Mouse (Mus musculus) kidney, postnatal 10 days (tissue): ENCODE measurements around the gene Hsd11b1.
"Not testable (repeated sequence)": the region's sequence is repeated elsewhere in the genome, so short reads cannot be mapped to it uniquely, and the experiment has no call there.

Experiments
- DNase-seq: peaks from one replicate; pipeline ENCODE4 v3.0.0; 2021; ENCODE audit warnings: mixed read lengths

The Hsd11b1 gene

DNA sequence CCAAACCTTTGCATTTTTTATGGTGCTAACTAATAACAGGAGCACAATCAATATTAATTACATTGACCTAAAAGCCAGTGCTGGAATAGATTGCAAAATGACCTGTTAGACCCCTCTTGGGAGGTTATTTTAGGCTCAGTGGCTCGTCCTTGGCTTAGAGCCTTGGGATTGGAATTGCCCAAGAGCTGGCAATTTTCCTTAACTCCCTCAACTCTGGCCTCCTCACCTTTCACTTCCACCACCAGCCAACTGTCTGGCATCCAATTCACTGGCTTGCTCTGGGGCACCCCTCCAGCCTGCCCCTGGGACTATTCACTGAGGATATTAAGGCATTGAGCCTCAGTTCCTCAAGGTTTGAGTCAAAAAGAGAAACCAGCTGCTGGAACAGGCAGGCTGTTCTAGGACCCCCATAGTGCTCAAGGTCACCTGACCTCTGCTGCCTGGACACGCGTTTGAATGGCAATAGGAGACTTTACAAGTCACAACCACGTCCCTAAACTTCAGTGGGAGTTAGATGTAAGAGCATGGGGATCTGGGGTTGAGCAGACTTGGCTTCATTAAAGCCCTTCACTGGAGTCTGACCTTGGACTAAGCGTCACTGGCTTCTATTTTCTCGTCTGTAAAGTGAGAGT lies 14.7 kb upstream of the Hsd11b1 start:
- DNase-seq: no peak

DNA sequence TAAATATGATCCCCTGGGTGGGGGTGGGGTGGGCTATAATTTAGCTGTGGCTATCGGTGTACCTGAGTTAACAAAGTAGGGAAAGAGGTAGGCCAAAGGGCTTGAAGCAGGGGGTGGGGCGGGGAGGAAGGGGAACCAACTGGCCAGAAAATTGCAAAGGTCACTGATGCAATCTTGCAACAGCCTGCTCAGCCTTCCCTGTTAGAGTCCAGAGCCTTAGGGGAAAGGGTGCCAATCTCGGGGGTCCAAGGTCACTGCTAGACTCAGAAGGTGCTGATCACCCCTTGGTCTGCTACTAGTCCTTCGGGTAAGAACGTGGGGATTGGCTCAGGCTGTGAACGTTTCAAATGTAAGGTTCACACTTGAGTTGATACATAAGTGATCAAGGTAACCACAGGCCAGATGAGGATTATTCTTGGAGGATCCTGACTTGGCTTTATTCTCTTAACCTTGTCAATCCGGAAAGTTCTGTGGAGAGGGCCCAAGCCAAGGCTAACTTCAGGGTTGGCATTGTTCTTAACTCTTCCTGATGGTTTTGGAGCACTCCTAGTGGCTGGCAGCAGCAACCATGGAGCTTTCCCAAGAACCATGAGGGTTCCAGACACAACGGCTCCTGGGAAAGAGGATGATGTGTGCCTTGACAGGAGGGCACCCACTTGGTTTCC lies 10.7 kb upstream of the Hsd11b1 start:
- DNase-seq: peak; percentile 30

DNA sequence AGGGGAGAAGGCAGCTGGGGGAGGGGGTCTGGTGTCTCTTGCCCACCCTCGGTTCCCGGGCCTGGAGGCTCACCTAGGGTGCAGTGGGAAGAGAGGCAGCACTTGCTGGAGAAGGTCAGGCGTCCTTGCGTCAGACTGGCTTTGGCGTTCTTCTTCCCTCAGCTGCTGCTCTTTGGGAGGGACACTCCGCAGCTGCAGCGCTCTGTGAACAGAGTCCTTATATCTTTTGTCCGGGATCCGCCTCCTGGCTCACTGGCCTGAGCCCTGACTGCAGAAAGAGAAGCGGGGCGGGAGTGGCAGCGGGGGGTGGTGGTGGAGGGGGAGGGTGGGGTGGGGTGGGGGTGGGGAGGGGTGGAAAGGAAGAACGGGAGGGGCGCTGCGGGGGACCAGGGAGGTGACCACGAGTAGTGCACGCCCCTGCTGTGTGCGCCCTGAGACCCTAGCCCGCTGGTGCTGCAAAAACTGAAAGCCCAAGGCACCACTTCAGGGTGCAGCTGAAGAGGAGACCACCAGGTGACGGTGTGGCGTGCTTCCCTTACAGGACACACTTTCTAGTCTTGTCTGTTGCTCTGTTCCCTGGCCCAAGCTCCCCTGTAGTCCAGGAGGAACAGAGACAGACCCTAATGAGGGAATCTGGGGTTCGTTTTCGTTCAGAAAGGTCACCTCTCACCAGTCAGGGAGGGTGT lies 9.2 kb upstream of the Hsd11b1 start, which contains the start of gene G0s2:
TSS of gene G0s2 (minus strand) at position 302 of the 686 bp plus-strand sequence.
- peak; percentile 89 for DNase-seq

DNA sequence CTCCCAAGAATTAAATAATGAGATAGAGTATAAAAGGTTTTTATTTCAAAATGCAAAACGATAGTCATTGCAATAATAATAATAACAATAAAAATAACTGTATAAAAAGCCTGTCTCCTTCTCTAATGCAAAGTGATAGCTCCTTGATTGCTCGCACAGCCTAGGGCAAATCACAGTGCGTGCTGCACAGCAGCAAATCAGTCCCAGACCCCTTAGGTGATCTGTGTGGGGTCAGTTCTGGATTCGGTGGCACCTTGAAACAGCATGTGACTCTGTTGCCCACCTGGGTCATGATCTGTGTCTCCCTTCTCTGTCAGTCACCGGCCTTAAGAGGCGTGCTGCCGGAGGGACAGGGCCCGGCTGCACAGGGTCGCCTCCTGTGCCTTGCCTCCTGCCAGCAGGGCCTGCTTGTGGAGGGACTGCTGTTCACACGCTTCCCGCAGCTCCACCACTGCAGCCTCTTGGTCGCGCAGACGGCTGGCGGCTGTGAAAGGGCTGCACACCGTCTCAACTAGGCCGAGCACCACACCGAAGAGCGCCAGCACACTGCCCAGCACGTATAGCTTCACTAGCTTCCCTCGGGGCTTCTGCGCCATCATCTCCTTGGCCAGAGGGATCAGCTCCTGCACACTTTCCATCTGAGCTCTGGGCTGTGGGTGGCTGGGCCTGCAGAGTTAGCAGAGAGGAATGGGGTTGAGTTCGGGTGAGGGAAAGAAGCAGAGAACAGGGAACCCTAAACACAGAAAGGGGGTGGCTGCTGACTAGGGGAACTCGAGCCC lies 8.5 kb upstream of the Hsd11b1 start:
- DNase-seq: peak; percentile 59

DNA sequence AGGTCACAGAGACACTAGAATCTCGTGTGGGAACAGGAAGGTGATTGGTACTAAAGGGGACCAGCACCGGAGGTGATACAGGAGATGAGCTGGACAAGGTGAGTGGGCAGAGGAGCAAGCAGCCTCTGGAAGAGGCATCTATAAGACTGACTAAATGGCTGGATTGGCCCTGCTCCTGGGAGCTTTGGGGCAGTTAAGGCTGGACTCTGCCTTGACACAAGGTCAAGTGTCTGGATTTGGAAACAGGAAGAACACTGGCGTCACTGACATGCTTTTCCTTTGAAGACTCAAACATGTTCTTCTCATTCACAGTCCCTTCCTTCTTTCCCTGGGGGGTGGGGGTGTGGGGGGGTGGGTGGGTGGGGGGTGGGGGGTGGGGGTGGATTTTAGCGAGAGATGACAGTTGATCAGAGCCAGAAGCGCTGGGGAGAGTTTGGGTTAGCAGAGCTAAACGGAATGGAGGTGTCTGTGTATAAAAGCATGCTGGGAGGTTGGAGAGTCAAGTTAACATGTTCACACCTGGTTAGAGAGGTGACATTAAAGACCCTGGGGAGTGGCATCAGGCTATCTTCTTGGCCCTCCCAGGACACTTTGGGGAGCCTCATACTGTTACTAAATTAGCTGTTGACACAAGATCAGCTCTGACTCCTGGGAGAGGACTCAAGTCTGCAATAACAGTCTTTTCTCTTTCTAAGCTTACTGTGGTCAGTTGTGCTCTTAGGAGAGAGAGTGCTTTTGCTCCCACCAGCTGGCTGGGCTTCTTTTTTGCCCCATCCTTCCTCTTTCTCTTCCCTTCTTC lies 7.3 kb upstream of the Hsd11b1 start:
- DNase-seq: peak; percentile 37

DNA sequence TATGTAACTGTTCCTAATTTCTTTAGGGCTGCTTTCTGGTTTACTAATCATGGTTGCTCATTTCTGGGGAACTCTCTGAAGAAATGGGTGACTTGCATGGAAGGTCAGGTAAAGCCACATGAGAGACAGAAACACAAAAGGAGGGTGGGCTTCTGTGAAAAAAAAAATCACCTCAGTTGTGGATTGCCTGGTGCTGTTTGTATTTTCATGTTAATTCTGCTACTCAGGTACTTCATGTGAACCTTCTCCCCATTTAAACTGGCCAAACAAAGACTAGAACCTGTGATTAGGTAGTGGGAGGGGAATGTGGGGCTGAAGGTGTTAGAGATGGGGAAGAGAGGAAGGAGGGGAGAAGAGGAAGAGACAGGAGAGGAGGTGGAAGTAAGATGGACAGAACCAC lies 1.9 kb upstream of the Hsd11b1 start:
- no peak for DNase-seq

DNA sequence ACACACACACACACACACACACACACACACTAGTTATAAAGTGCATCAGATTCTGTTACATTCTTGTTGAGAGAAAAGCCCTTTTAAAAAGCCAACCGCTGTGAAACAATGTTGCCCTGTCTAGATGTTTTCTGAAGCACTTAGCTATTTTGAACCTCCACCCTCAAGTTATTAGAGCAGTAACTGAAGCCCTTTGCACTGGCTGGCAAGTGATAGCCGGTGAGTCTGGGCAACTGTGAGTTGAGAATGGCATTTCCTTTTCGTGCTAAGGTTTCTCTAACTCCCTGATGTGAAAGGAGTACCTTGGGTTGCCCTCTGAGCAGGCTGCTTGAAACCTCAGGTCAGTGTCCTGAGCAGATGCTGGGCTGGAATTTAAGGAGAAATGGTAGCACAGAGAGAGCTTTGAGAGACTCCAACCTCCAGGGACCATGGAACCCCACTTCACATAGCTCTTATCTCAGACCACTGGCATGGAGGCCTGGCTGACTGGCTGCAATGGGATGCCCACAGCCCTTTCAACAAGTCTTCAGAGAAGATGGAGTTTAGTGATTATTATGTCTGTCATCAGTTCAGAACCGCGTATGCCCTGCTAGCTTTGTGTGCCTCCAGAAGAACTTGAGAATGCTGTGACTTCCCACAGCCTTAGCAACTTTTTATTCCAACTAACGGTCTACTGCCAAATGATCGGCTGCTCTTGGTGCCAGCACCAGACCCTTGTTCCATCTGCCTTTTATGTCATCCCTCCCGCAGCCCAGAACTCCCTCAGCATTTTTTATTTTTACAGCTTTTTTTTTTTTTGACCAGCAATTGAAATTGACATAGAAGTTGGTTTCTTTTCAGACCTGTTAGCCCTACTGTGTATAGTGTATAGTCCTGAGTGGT lies 608 bp downstream of the Hsd11b1 start:
- DNase-seq: no peak

DNA sequence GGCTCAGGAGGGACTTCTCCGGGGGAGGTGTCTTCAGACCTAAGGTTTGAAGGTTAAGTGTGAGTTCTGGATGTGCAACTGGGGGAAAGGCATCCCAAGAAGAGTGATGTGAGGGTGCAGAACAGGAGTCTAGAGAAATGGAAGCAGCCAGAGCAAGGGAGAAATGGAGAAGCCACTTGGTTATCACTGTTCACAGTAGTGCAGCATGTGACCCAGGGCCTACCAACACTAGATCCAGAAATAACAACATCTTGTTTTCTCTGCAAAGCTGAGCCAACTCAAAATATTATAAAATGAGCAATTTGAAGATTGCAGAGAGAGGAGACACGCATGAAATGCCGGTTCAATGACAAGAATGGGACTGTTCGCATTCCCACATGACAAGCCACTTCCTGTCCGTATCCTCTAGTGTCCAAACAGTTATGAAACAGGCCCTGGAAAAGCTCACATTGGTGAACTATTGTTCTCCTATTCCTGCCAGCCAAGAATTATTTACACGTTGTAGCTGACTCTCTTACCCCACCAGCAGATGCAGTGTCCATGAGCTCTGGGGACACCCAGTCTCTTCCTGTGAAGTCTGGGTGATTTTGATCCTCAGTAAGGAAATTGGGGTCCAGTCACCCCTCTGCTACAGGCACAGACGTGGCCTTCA lies 1.9 kb downstream of the Hsd11b1 start:
- peak; percentile 53 for DNase-seq

DNA sequence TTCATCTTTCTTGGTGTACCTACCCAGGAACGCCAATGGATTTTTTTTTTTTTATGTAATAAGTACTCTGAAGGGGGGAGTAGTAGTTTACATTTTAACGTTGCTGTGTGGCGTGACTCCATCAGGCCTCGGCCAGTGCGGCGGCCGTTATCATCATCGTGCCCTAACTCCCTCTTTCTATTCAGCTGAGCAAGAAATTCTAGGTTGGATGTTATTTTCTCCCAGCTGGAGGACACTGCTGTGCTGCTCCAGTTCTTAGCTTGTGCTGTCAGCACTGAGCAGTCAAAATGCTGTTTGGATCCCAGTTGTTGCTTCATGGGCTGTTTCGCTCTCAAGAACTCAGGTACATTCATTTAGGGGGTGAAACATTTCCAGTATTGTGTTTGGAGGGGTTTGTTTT lies 4.3 kb downstream of the Hsd11b1 start:
- DNase-seq: no peak

DNA sequence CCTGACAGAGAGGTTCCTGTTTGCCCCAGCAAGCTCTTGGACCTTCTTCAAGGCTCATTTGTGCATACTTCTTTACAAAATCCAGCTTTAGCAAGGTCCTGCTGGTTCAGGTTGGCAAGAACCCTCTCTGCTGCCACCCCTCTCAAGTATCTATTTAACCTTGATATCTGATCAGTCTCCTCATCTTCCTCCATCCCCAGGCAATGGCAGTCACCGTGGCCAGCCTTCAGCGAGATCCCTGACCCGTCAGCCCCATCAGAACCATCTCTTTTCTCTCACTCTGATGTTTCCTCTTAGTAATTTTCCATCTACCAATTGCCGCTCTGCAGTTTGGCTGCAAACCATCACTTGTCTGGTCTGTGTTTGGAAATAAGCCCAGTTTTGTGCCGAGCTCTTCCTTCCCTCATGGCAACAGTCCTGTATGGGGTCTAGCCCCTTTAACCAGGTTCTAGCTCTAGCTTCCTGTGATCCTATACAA lies 7.2 kb downstream of the Hsd11b1 start:
- DNase-seq: no peak

DNA sequence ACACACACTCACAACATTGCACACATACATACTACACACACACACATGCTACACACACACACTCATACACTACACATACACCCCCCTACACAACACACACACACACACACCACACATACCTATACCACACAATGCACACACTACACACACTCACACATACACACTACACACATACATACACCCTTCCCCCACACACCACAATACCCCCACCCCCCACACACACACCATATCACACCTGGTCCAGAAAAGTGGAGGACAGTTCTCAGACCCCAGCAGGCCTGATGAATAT lies 7.6 kb downstream of the Hsd11b1 start:
- no peak for DNase-seq

DNA sequence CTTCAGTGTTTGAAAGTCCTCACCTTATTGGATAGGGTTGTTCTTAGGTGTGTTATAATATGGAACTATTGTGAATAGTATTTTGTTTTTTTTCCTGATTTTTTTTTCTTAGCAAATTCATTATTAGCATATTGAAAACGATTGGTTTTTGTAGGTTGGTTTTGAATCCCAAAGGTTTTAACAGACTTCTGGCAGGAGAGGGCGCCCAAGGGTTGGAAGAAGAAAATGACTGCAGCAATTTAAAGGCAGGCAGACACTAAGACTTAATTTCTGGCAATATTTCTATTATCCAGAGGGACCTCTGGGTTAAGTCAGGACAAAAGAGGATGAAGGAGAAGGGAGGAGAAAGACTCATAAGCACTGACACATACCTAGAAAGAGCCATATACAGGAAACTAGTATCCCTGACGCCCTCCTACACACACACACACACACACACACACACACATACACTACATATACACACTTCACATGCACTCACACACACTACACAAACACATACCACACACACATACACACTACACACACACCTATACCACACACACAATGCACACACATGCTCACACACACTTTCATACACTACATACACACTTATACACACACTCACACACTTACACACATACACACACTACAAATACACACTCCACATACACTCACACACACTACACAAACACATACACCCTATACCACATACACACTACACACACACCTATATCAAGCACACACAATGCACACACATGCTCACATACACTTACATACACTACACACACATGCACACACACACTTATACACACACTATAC lies 8.2 kb downstream of the Hsd11b1 start:
- peak; percentile 90 for DNase-seq

DNA sequence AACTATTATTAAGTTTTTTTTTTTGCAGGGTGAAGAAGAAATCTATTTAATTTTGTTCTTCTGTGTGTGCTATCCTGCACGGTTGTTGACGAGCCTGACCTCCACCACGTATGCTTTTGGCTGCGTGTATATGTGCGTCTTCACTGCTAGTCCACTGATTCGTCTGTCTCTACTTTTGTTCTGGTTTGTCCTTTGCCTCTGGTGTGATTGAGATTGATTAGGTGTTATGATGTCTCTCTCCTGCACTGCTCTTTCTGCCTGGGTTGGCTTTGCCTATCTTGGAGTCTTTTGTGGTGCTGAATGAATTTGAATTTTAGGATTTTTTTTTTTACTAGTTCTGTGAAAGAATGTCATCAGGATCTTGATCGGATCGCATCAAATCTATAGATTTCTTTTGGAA lies 8.8 kb downstream of the Hsd11b1 start:
- no peak for DNase-seq

DNA sequence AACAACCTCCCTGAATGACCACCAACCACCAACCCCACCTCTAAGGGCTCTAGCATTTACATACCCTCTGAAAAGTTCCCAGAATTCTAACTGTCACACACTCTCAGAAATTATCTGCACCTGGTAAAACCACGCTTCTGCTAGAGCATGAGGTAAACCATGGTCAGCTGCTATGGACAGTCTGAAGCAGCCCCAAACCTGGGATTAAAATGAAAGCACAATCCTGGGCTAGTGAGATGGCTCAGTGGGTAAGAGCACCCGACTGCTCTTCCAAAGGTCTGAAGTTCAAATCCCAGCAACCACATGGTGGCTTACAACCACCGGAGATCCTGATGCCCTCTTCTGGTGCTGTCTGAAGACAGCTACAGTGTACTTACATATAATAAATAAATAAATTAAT lies 10.0 kb downstream of the Hsd11b1 start:
- DNase-seq: not testable (repeated sequence)

DNA sequence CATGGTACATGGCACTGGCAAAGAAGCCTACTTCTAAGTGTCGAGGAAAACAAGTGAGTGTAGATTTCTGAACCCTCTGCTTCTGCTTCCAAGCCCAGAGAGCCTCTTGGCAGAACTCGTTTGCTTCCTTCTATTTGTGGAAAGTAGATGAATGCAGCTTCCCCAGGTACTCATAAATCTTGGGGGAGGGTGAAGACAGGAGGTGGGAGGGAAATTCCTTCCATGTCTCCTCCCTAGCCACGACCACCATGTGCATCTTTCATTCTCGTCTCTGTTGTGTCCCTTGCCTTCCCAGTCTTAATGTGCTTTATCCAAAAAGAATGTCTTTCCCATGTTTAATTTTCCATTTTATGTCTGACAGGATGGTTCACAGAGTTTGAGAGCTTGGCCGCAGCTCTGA lies 11.3 kb downstream of the Hsd11b1 start:
- DNase-seq: no peak

DNA sequence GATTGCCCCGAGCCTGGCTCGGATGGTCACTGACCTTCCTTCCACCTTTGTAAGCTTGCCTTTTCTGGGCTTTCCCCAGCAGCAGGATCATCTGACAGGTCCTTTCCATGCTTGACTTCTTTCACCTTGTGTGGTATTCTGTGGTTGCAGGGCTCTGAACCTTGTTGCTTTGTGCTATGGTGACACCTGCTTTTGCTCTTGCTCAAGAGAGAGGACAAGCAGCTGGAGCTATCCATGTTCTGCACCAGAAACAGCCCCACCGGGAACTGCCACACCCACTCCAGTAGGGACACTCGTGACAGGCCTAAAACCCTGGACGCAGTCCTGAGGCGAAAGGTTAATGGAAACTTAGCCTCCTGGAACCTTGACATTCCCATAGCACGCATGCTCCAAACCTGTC lies 12.5 kb downstream of the Hsd11b1 start:
- no peak for DNase-seq

DNA sequence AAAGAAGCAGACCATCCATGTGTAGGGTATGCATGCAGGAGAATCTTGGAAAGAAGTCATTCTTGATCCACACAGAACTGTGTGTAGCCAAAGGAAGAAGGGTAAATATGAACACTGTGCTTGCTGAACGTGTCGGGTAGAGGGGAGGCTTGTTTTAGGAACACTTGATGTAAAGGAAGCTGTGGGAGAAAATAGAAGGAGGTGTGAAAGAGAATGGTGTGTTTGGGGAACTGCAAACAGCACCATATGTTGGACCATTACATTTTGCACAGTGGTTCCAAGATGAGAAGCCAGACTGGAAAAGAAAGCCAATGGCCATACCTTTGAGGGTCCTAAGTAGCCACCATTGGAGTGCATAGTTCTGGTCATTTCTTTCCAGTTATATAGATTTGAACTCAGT lies 13.8 kb downstream of the Hsd11b1 start:
- no peak for DNase-seq

DNA sequence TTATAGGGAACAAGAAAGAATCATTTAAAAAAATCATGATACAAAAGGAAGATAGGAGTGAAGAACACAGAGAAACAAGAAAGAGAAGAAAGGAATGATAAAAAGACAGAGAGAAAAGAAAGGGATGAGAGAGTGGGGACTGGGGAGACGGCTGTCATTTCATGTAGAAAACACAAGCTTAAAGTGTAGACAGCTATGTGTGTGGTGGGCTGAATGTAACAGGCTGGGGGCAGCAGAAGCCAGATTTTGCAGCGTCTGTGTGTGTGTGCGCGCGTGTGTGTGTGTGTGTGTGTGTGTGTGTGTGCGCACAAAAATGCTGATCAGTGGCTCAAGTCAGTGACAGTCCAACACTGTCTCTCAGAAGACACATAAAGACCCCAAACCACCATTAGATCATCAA lies 19.6 kb downstream of the Hsd11b1 start:
- DNase-seq: no peak

DNA sequence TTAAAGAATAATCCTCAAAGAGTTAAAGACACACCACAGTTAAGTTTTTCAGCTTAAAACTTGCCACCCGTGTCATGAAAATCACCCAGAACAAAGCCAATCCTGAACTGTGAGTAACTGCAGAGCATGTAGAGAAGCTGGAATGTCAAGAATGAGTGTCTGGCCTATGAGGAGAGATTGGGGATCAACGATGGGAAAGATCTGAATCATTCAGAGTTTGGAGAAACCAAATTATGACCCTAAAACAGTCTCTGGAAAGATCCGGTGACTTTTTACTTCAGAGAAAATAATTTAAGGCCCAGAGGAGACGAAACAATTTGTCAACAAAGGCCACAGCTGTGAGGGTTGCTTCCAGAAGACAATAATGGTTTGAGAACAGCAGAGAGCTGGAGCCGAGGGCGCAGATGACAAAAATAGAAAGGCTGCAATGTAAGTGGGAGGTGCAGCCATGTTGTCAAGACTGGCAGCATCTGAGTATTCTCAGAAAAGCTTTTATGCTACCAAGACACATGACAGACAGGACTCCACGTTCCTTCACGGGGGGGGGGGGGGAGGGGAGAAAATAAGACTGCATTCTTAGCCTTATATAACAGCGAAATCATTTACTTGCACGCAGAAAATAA lies 20.2 kb downstream of the Hsd11b1 start:
- DNase-seq: no peak

DNA sequence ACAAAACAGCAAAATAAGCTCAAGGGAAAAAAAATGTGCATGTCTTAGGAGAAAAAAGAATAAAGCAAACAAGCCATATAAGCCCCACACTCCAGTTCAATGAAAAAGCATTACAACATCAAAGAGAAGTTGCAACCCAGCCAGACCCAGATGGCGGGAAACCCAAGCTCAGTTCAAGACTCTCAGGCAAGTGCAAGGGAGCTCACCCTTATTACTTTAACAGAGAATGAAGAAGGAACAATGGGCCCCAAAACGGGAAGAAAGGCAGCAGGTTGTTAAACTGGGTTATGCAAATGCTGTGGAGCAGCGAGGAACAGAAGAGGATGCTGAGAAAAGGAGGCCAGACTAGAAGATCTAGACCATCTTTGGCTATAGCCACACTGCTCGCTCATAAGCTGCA lies 21.0 kb downstream of the Hsd11b1 start:
- DNase-seq: no peak
